8 mouse cellular contexts compared by ENCODE assay signal in the genomic region with DNA sequence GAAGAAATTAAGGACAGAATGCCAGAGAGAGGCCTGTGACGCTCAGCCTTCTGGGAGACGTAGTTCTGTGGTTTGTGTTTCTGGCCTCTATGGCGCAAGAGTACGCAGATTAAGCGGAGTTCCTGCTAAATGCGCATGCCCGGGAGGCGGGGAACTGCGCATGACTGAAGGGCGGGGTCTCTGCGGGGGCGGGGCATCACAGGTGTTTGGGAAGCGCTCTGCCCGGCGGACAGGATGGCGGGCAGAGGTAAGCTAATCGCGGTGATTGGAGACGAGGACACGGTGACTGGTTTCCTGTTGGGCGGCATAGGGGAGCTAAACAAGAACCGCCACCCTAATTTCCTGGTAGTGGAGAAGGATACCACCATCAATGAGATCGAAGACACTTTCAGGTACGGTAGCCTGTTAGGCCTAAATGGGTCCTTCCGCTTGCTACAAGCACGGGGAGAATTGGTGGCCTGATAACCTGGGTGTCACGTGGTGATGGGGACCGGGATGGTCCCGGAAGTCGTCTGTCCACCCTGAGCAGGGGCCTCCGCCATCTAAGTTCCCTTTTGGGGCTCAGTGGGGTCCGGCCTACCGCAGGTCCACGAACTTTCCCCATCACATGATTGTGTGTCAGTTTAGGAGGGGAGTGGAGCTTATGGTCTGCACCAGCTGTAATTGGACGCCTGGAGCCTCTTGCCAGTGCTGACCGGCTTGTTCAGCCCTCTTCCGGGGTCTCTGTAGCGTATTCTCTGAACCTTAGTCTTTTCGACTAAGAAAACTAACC. TPM values are rescaled to one million over a fixed set of nuclear protein-coding genes. Genes with fewer than 3 reads are reported as not detected.
DNase-seq lines count a peak whose midpoint lies in the region; ATAC-seq lines count a peak whose summit lies in the region.

A gene (plus strand): TSS at position 136 of the 772 bp plus-strand sequence.

- ATAC-seq in forebrain, embryonic 14.5 days: peak; percentile 96
- peak; percentile 95 for ATAC-seq in neural tube, embryonic 15.5 days (ENCODE audit: low FRiP score)

- peaks cover 22% of the 10 kb centered on the region for H3K36me3 ChIP-seq in forebrain, embryonic 14.5 days (ENCODE audit: control insufficient read depth, insufficient read depth, low read length)
- peaks cover 19% of the 10 kb centered on the region for H3K36me3 ChIP-seq in neural tube, embryonic 15.5 days

- H3K4me3 ChIP-seq in forebrain, embryonic 14.5 days (ENCODE audit: low read depth, low read length): peak within 1 kb of the TSS; percentile 55
- peak within 1 kb of the TSS; percentile 84 for H3K4me3 ChIP-seq in neural tube, embryonic 15.5 days (replicated peaks)

- H3K27me3 ChIP-seq in forebrain, embryonic 14.5 days (replicated peaks; ENCODE audit: control insufficient read depth, insufficient read depth, low read length): no peaks in the 10 kb centered on the region
- no peaks in the 10 kb centered on the region for H3K27me3 ChIP-seq in neural tube, embryonic 15.5 days (replicated peaks)

- intact Hi-C loops in heart, postnatal 14 days (cut with DNase I): no loop called here

- peak within 1 kb of the TSS; percentile 54 for H3K4me2 ChIP-seq in forebrain, embryonic 14.5 days (ENCODE audit: low read length)
- peak within 1 kb of the TSS; percentile 71 for H3K4me2 ChIP-seq in neural tube, embryonic 15.5 days

- peaks cover 4% of the 10 kb centered on the region for H3K4me1 ChIP-seq in forebrain, embryonic 14.5 days (ENCODE audit: control insufficient read depth, insufficient read depth, low read length)
- H3K4me1 ChIP-seq in neural tube, embryonic 15.5 days: peaks cover 11% of the 10 kb centered on the region

- peak; percentile 99 for DNase-seq in ES-CJ7 (ENCODE audit: low read depth, low spot score)
- DNase-seq in cerebellum, adult 11 months: peak; percentile 91
- DNase-seq in forebrain, embryonic 14.5 days (ENCODE audit: low spot score): peak; percentile 98
- DNase-seq in heart, postnatal 14 days: peak; percentile 90 to 92
- DNase-seq in layer of hippocampus, adult 11-12 months (ENCODE audit: low spot score): peak; percentile 93
- DNase-seq in lung, adult 18-20 months: peak; percentile 91 to 94
- DNase-seq in testis, postnatal 14 days (ENCODE audit: low spot score): peak; percentile 93

- peak within 1 kb of the TSS; percentile 66 for H3K9ac ChIP-seq in forebrain, embryonic 14.5 days (ENCODE audit: low read length)
- peak within 1 kb of the TSS; percentile 65 for H3K9ac ChIP-seq in neural tube, embryonic 15.5 days (replicated peaks)

- no peaks in the 10 kb centered on the region for H3K9me3 ChIP-seq in forebrain, embryonic 14.5 days (replicated peaks; ENCODE audit: control insufficient read depth, low read length)
- H3K9me3 ChIP-seq in neural tube, embryonic 15.5 days (replicated peaks): no peaks in the 10 kb centered on the region

- WGBS in forebrain, embryonic 14.5 days: under 1% methylated on average over 39 of the region's 39 CpGs
- WGBS in neural tube, embryonic 15.5 days: under 1% methylated on average over 39 of the region's 39 CpGs

- no peak within 1 kb of the TSS for H3K27ac ChIP-seq in forebrain, embryonic 14.5 days (ENCODE audit: low read depth, low read length)
- peak within 1 kb of the TSS; percentile 85 for H3K27ac ChIP-seq in neural tube, embryonic 15.5 days (replicated peaks)

RNA-seq across cellular contexts. Expression of the gene that starts here (rescaled TPM):
- 340 and 395 TPM in 2 replicates for polyA plus RNA-seq in forebrain, embryonic 14.5 days (2014; fragmentation: Nextera tagmentation; extraction: Ambion mirVana)
- 100 to 1,000 TPM; 108 to 110 TPM for total RNA-seq in heart, postnatal 14 days (2021)
- 347 and 386 TPM in 2 replicates for polyA plus RNA-seq in neural tube, embryonic 15.5 days (2015; fragmentation: Nextera tagmentation; extraction: Ambion mirVana)
